Mouse (Mus musculus) midbrain, embryonic 12.5 days (tissue): ENCODE data around the gene Lrp8. TPM values are rescaled to one million over a fixed set of nuclear protein-coding genes. Genes with fewer than 3 reads are reported as not detected.
A peak's percentile ranks its signal among the peaks of the same experiment; 100 is the strongest.

ENCODE experiments used
- ATAC-seq: fragments of 200-750 bp; cut with Nextera tagmentation; 2 replicates; pipeline ENCODE4 v1.8.0; 2017; ENCODE audit warnings: low read depth, moderate TSS enrichment, moderate library complexity; ENCODE audit not compliant: low FRiP score
- H3K27ac ChIP-seq: fragments of 300-500 bp; sonication (generic); replicated peaks from 2 replicates; pipeline ENCODE4 v1.5.1; 2016; ENCODE audit warnings: mild to moderate bottlenecking
- H3K27me3 ChIP-seq: fragments of 300-500 bp; sonication (generic); 2 replicates; pipeline ENCODE4 v1.6.1; 2016; ENCODE audit warnings: mild to moderate bottlenecking
- H3K36me3 ChIP-seq: fragments of 300-500 bp; sonication (generic); 2 replicates; pipeline ENCODE4 v1.6.1; 2016
- H3K4me1 ChIP-seq: fragments of 300-500 bp; sonication (generic); 2 replicates; pipeline ENCODE4 v1.6.1; 2016
- H3K4me2 ChIP-seq: fragments of 300-500 bp; sonication (generic); replicated peaks from 2 replicates; pipeline ENCODE4 v1.6.1; 2016; ENCODE audit warnings: mild to moderate bottlenecking, moderate library complexity
- H3K4me3 ChIP-seq: fragments of 300-500 bp; sonication (generic); 2 replicates; pipeline ENCODE4 v1.5.1; 2016; ENCODE audit warnings: mild to moderate bottlenecking
- H3K9ac ChIP-seq: fragments of 300-500 bp; sonication (generic); replicated peaks from 2 replicates; pipeline ENCODE4 v1.6.1; 2016; ENCODE audit warnings: mild to moderate bottlenecking, moderate library complexity
- H3K9me3 ChIP-seq: fragments of 300-500 bp; sonication (generic); 2 replicates; pipeline ENCODE4 v1.6.1; 2016; ENCODE audit warnings: mild to moderate bottlenecking
- WGBS: fragments of 180-500 bp; shearing (Covaris S2); methylation state at CpG from one replicate; pipeline ENCODE4 v1.1.7; 2016; 5-methylcytosine and 5-hydroxymethylcytosine counted together
- polyA plus RNA-seq: library from polyadenylated mRNA; unstranded; fragments of >200 nt; fragmentation: Nextera tagmentation; extraction: Ambion mirVana; gene quantifications from 2 replicates; pipeline ENCODE4 v1.2.1, GENCODE M21; 2016

The Lrp8 gene
- polyA plus RNA-seq, 1 experiment from 2014 or later: 40.1 TPM

DNA sequence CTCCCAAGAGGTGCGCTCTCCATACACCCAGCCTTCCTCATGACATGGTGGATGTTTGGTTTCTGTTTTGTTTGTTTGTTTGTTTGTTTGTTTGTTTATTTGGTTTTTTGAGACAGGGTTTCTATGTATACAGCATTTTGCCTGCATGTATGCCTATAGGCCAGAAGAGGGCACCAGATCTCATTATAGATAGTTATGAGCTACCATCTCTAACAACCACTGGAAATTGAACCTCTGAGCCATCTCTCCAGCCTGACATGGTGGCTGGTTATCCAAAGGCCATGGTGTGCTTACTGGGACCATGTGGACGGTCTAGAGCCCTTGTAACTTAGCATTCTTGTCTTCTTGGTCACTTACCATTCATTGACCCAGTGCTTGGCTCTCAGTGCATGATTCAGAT is 90.6 kb downstream of the Lrp8 start:
- no peak for ATAC-seq
- H3K4me2 ChIP-seq: no peak overlapping the region
- no peaks in the 10 kb centered on the region for H3K9me3 ChIP-seq
- H3K27me3 ChIP-seq: no peaks in the 10 kb centered on the region
- H3K9ac ChIP-seq: no peak overlapping the region
- no peak overlapping the region for H3K27ac ChIP-seq
- WGBS: 83% methylated on average over 2 of the region's 2 CpGs
- H3K36me3 ChIP-seq: peaks cover 56% of the 10 kb centered on the region
- H3K4me3 ChIP-seq: no peak overlapping the region
- H3K4me1 ChIP-seq: peaks cover 12% of the 10 kb centered on the region

DNA sequence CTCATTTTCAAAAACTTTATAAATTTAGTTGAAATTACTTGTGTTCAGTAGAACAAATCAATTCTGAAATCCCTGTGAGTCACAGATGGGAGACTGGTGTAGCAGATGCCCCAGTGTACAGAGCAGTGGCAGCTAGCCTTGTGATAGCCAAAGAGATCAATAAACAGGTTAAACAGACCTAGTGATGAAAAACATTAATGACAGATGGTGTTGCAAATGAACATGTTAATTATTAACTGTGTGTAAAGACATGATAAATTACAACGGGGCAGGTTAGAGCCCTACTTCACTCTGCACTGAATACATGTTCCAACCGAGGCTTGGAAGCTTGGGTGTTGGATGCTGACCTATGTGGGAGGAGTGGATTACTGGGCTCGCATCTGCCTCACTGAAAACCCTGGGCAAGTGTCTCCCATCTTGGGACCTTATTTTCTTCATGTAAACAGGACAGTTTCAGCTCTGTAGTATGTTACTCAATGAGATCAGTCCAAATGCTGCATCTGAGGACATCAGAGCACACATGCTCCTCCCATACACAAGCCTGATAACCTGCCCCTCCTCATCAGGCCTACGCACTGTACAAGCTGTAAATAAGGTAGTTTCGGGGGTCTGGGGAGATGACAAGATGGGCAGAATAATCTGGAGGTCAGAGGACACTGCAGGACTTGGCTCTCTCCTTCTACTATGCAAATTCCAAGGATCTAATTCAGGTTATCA is 97.3 kb downstream of the Lrp8 start:
- Histone ChIP-seq H3K4me3 (no peak overlapping the region), H3K27me3 (no peaks in the 10 kb centered on the region), H3K36me3 (peaks cover 52% of the 10 kb centered on the region), H3K9ac (no peak overlapping the region), H3K27ac (no peak overlapping the region), H3K4me1 (no peaks in the 10 kb centered on the region), H3K9me3 (no peaks in the 10 kb centered on the region), H3K4me2 (no peak overlapping the region)
- ATAC-seq: no peak
- WGBS: 87% methylated on average over 5 of the region's 5 CpGs

DNA sequence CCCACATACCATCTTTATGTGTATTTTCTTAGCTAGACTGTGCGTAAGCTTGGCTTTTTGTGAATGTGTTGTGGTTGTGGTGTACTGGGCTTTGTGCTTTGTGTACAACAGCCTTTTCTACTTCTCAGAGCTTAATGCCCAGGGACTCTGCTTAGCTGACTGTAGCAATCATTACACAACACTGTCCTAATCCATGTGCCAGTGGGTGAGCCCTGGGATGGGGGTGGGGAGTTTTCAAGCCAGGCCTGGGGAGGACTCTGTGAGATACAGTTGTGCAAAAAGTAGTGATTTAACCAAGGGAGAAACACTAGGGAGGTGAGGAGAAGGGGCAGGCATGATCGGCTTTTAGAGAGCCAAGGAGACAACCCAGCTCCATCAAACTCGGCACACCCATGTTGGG is 98.1 kb downstream of the Lrp8 start:
- H3K27ac ChIP-seq: no peak overlapping the region
- peaks cover 49% of the 10 kb centered on the region for H3K36me3 ChIP-seq
- no peak overlapping the region for H3K4me3 ChIP-seq
- H3K4me2 ChIP-seq: no peak overlapping the region
- no peaks in the 10 kb centered on the region for H3K9me3 ChIP-seq
- no peaks in the 10 kb centered on the region for H3K4me1 ChIP-seq
- H3K9ac ChIP-seq: no peak overlapping the region
- no peaks in the 10 kb centered on the region for H3K27me3 ChIP-seq
- WGBS: 93% methylated on average over 3 of the region's 3 CpGs
- ATAC-seq: no peak

DNA sequence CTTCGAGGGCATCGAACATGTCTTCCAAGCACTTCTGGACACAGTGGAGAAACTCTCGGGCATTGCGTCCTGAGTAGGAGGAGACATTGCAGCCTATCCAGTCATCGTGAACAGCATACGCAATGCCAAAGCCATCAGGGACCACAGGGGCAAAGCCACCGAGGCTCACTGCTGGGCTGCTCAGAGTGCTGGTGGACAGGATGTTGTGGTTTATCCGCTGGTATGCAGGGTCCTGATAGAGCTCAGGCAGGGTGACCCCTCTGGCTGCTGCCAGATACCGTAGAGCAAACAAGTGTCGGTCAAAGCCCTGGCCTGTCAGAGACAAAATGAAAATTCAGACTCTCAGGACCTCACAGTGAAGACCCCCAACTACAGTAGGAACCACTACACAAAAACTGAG is 102.2 kb downstream of the Lrp8 start:
- WGBS: 92% methylated on average over 10 of the region's 10 CpGs
- H3K4me2 ChIP-seq: no peak overlapping the region
- no peak overlapping the region for H3K4me3 ChIP-seq
- no peaks in the 10 kb centered on the region for H3K4me1 ChIP-seq
- H3K9me3 ChIP-seq: no peaks in the 10 kb centered on the region
- no peak for ATAC-seq
- H3K36me3 ChIP-seq: peaks cover 34% of the 10 kb centered on the region
- H3K27me3 ChIP-seq: no peaks in the 10 kb centered on the region
- no peak overlapping the region for H3K9ac ChIP-seq
- no peak overlapping the region for H3K27ac ChIP-seq

DNA sequence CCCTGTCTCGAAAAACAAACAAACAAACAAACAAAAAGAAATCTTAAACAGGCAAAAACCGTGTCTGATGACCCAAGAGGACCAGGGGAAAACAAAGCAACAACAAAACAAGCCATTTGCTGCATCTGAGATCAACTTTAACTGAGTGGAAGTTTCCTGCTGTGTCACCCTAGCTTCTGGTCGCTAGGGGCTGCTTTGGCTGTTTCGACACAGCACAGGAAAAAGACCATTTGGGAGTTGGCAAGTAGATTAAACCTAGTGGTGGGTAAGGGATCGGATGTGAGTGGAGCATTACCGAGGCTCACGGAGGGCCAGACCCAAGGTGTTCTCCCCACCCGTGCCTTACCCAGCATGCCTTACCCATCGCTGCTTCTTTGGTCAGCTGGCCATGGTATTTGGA is 104.5 kb downstream of the Lrp8 start:
- Histone ChIP-seq H3K4me2 (no peak overlapping the region), H3K4me3 (no peak overlapping the region), H3K27ac (no peak overlapping the region), H3K36me3 (peaks cover 48% of the 10 kb centered on the region), H3K9ac (no peak overlapping the region), H3K4me1 (no peaks in the 10 kb centered on the region), H3K27me3 (no peaks in the 10 kb centered on the region), H3K9me3 (no peaks in the 10 kb centered on the region)
- 90% methylated on average over 9 of the region's 9 CpGs for WGBS
- no peak for ATAC-seq

DNA sequence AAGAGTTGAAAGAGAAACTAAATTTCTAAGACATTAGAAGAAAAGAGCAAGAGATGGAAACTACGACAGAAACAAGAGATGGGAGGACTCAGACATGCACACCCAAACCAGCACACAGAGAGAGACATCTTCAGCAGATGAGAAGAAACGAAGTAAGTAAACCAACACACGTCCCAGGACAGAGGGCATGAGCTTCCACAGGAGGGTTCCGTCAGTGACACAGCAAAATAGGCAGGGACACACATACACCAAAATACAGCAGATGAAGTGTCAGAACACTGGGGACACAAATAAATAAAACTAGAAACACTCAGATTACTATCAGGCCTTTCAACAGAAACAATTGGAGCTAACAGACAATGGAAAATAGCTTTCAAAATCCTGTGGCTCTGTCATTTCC is 108.0 kb downstream of the Lrp8 start:
- no peak overlapping the region for H3K4me2 ChIP-seq
- no peak overlapping the region for H3K27ac ChIP-seq
- H3K36me3 ChIP-seq: peaks cover 55% of the 10 kb centered on the region
- H3K4me3 ChIP-seq: no peak overlapping the region
- H3K9me3 ChIP-seq: no peaks in the 10 kb centered on the region
- H3K27me3 ChIP-seq: no peaks in the 10 kb centered on the region
- no peak for ATAC-seq
- 89% methylated on average over 4 of the region's 4 CpGs for WGBS
- no peak overlapping the region for H3K9ac ChIP-seq
- no peaks in the 10 kb centered on the region for H3K4me1 ChIP-seq

DNA sequence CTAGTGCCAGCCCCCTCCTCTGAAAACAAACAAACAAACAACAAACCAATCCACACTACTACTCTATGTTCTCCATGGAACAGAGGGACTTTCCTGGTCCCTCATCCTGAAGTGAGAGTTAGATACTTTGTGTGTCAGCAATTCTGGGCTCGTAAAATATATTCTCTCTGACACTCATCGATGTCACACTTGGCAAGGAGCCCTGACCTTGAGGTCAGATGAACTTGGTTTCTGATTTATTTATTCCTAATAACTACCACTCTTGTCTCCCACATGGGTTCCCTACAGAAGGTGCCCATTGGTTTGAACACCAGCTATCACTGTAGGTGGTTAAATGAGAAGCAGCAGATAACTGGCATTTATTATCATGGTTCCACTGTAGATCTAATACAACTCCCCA is 118.3 kb downstream of the Lrp8 start:
- H3K4me1 ChIP-seq: peaks cover 11% of the 10 kb centered on the region
- no peaks in the 10 kb centered on the region for H3K27me3 ChIP-seq
- WGBS: 94% methylated on average over 2 of the region's 2 CpGs
- H3K9me3 ChIP-seq: no peaks in the 10 kb centered on the region
- H3K36me3 ChIP-seq: no peaks in the 10 kb centered on the region
- no peak overlapping the region for H3K9ac ChIP-seq
- H3K4me3 ChIP-seq: no peak overlapping the region
- no peak for ATAC-seq
- H3K27ac ChIP-seq: no peak overlapping the region
- no peak overlapping the region for H3K4me2 ChIP-seq

DNA sequence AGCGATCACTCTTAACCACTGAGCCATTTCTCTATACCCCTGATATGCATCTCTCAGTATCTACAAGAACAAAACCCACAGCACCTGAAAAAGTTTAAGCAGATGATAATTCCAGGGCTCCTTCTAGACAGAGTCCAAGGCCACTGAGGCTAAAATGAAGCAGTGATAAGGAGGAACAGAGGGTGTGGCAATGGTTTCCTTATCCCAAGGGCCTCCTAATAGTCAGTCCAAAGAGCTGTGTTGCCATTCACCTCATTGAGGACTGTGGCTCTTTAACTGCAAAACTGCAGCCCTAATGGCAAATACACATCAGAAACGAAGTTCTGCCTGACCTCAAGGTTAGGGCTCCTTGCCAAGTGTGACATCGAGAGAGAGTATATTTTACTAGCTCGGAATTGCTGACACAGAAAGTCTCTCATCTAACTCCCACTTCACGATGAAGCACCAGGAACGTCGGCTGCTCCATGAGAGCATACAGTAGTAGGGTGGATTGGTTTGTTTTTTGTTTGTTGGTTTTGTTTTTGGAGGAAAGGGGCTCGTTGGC is 119.2 kb downstream of the Lrp8 start:
- no peaks in the 10 kb centered on the region for H3K9me3 ChIP-seq
- no peak overlapping the region for H3K4me3 ChIP-seq
- H3K27me3 ChIP-seq: no peaks in the 10 kb centered on the region
- WGBS: 89% methylated on average over 8 of the region's 8 CpGs
- no peak overlapping the region for H3K27ac ChIP-seq
- H3K4me1 ChIP-seq: peaks cover 11% of the 10 kb centered on the region
- H3K9ac ChIP-seq: no peak overlapping the region
- ATAC-seq: no peak
- no peaks in the 10 kb centered on the region for H3K36me3 ChIP-seq
- no peak overlapping the region for H3K4me2 ChIP-seq

DNA sequence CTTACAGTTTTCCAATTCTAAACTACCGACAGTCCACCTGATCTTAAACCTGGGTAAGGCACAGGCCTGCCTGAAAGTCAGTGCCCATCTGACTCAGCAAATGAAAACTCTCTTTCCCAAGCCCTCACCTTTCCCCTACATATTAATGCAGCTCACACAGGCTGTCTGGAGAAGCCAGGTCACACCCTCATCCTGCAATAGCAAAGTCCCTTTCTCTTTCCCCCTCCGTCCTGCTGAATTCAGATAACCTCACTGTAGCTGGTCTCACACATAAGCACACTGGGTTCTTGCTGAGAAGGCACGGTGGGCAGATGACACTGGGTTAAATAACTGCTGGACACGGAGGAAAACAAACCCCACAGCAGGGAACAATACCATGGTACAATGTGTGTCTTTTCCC is 119.9 kb downstream of the Lrp8 start:
- no peak overlapping the region for H3K4me3 ChIP-seq
- 70% methylated on average over 4 of the region's 4 CpGs for WGBS
- H3K9me3 ChIP-seq: no peaks in the 10 kb centered on the region
- H3K36me3 ChIP-seq: no peaks in the 10 kb centered on the region
- no peak for ATAC-seq
- no peak overlapping the region for H3K9ac ChIP-seq
- peak overlapping the region; percentile 80; the same call in 1 of the 2 replicates for H3K4me2 ChIP-seq
- H3K27me3 ChIP-seq: no peaks in the 10 kb centered on the region
- H3K4me1 ChIP-seq: peaks cover 11% of the 10 kb centered on the region
- H3K27ac ChIP-seq: no peak overlapping the region

DNA sequence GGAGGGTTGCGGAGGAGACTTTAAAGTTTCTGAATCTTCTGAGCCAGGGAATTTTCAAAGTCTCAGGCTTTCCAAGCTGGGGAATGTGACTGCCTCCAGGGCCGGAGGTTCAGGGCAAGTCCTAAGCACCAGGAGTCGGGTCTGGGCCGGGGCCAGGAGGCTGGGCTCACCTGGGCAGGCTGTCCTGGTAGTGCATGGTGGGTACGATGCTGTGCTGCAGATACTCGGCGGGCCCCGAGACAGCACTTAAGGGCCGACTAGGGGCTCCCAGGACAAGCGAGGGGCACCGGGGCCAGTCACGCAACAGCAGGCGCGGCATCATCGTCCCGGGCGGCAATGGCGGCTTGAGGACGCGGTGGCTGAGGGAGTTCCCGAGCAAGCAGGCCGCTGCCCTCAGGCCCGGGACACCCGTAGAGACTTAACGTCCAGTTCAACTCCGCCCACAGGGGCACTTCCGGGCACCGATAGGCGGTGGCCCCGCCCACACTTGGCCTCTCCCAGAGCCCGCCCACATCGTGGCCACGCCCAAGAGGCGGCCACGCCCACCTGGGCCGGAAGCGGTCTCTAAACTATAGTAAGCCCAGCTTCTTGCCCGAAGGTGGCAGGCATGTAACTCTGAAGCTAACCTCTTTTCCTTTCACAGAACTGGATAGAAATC is 121.2 kb downstream of the Lrp8 start, which contains the start of gene Cpt2:
TSS of gene Cpt2 (minus strand) at position 466 of the 658 bp plus-strand sequence.
- H3K4me2 ChIP-seq: peak within 1 kb of the TSS; percentile 80
- 0 out of 2 replicates have a peak within 1 kb of the TSS, but pooled peaks have one; percentile 46 for H3K27ac ChIP-seq
- H3K9ac ChIP-seq: peak within 1 kb of the TSS; percentile 79
- peak within 1 kb of the TSS; percentile 66 for H3K4me3 ChIP-seq
- WGBS: 2% methylated on average over 38 of the region's 38 CpGs
- H3K4me1 ChIP-seq: peaks cover 11% of the 10 kb centered on the region
- H3K27me3 ChIP-seq: no peaks in the 10 kb centered on the region
- ATAC-seq: peak; percentile 97
- no peaks in the 10 kb centered on the region for H3K36me3 ChIP-seq
- H3K9me3 ChIP-seq: no peaks in the 10 kb centered on the region

DNA sequence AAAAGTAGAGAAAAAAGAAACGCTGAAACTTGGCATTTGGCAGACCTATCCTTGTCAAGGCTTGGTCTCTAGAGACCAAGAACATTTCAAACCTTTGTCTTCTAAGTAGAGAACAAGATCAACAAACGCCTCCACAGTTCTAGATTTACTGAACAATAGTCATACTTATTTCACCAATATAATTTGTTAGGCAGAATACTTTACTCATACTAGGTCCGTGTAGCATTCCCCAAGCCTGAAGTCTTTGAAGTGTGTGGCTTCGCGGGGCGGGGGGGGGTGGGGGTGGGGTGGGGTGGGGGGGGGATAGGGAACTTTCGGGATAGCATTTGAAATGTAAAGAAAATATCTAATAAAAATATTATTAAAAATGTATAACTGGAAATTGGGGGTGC is 121.7 kb downstream of the Lrp8 start:
- H3K9me3 ChIP-seq: no peaks in the 10 kb centered on the region
- H3K4me1 ChIP-seq: peaks cover 11% of the 10 kb centered on the region
- H3K27ac ChIP-seq: no peak overlapping the region
- WGBS: 55% methylated on average over 7 of the region's 7 CpGs
- ATAC-seq: peak; percentile 60; the same call in 1 of the 2 replicates
- H3K4me2 ChIP-seq: peak overlapping the region; percentile 80
- H3K9ac ChIP-seq: no peak overlapping the region
- no peaks in the 10 kb centered on the region for H3K36me3 ChIP-seq
- no peaks in the 10 kb centered on the region for H3K27me3 ChIP-seq
- peak overlapping the region; percentile 66 for H3K4me3 ChIP-seq
